Mouse (Mus musculus) E14TG2a.4 (cell line): ENCODE data around the gene Cmss1.

Experiments used
- CTCF ChIP-seq: conservative IDR thresholded peaks from 2 replicates; pipeline ENCODE4 v1.5.1; 2014; ENCODE audit warnings: low read length
- NANOG ChIP-seq: IDR thresholded peaks from 2 replicates; pipeline ENCODE4 v1.6.1; 2014; ENCODE audit warnings: borderline replicate concordance, low read length, mixed read lengths
- POU5F1 ChIP-seq: IDR thresholded peaks from 2 replicates; pipeline ENCODE4 v1.6.1; 2014; ENCODE audit warnings: low read length, borderline replicate concordance

- no peak for TF ChIP-seq CTCF
- TF ChIP-seq POU5F1 = no peak
- no peak for TF ChIP-seq NANOG
Observed at GRCm38 (mm10) chr16:57502761-57503160, 103.9 kb downstream of the Cmss1 start.
